Mouse (Mus musculus) forebrain, embryonic 10.5 days (tissue): ENCODE data around the gene Flnc. TPM values are rescaled to one million over a fixed set of nuclear protein-coding genes. Genes with fewer than 3 reads are reported as not detected.

Source experiments
- DNase-seq: peaks from one replicate; pipeline ENCODE4 v3.0.0-alpha.2; 2017; ENCODE audit warnings: low spot score; ENCODE audit errors: extremely low spot score
- H3K27ac ChIP-seq: fragments of 300-500 bp; sonication (generic); 2 replicates; pipeline ENCODE4 v1.5.1; 2016; ENCODE audit warnings: mild to moderate bottlenecking
- H3K27me3 ChIP-seq: fragments of 300-500 bp; sonication (generic); 2 replicates; pipeline ENCODE4 v1.6.1; 2016; ENCODE audit warnings: mild to moderate bottlenecking; ENCODE audit not compliant: poor library complexity, severe bottlenecking
- H3K36me3 ChIP-seq: fragments of 300-500 bp; sonication (generic); replicated peaks from 2 replicates; pipeline ENCODE4 v1.6.1; 2016; ENCODE audit warnings: mild to moderate bottlenecking, moderate library complexity
- H3K4me1 ChIP-seq: fragments of 300-500 bp; sonication (generic); 2 replicates; pipeline ENCODE4 v1.6.1; 2016
- H3K4me3 ChIP-seq: fragments of 300-500 bp; sonication (generic); 2 replicates; pipeline ENCODE4 v1.5.1; 2016; ENCODE audit warnings: mild to moderate bottlenecking, moderate library complexity
- H3K9me3 ChIP-seq: fragments of 300-500 bp; sonication (generic); 2 replicates; pipeline ENCODE4 v1.6.1; 2016; ENCODE audit warnings: mild to moderate bottlenecking, moderate library complexity
- whole genome bisulfite sequencing: fragments of 180-500 bp; shearing (Covaris S2); methylation state at CpG from one replicate; pipeline ENCODE4 v1.1.7; 2016; 5-methylcytosine and 5-hydroxymethylcytosine counted together
- microRNA-seq: library from miRNA; unstranded; fragments of <30 nt; microRNA quantifications from one replicate; pipeline ENCODE4, GENCODE M21; 2017
- polyA plus RNA-seq: library from polyadenylated mRNA; unstranded; fragments of >200 nt; fragmentation: Nextera tagmentation; extraction: Ambion mirVana; gene quantifications from 2 replicates; pipeline ENCODE4 v1.2.1, GENCODE M21; 2016

The Flnc gene
- polyA plus RNA-seq, 1 experiment from 2014 or later: 2.6 TPM

- DNase-seq: no peak
- WGBS: 88% methylated on average over 5 of the region's 5 CpGs
- peaks cover 73% of the 10 kb centered on the region for H3K27me3 ChIP-seq
Measured at GRCm38 (mm10) chr6:29505493-29505892, 72.4 kb downstream of the Flnc start.

GRCm38 (mm10) chr6:29506834-29507233 is 73.8 kb downstream of the Flnc start:
- H3K9me3 ChIP-seq: no peaks in the 10 kb centered on the region
- no peaks in the 10 kb centered on the region for H3K36me3 ChIP-seq
- peaks cover 85% of the 10 kb centered on the region for H3K27me3 ChIP-seq
- whole genome bisulfite sequencing: 27% methylated on average over 8 of the region's 8 CpGs
- H3K4me3 ChIP-seq: peak overlapping the region; percentile 61
- H3K27ac ChIP-seq: peak overlapping the region; percentile 52; the same call in 1 of the 2 replicates
- peaks cover 49% of the 10 kb centered on the region for H3K4me1 ChIP-seq
- no peak for DNase-seq

More at GRCm38 (mm10) chr6:29505493-29505892, 72.4 kb downstream of the Flnc start:
- Histone ChIP-seq H3K4me3 (no peak overlapping the region), H3K36me3 (no peaks in the 10 kb centered on the region), H3K27ac (no peak overlapping the region), H3K4me1 (peaks cover 42% of the 10 kb centered on the region), H3K9me3 (no peaks in the 10 kb centered on the region)

- H3K27me3 ChIP-seq: peaks cover 87% of the 10 kb centered on the region
- no peaks in the 10 kb centered on the region for H3K36me3 ChIP-seq
- H3K9me3 ChIP-seq: no peaks in the 10 kb centered on the region
- 1% methylated on average over 47 of the region's 47 CpGs for WGBS
- peaks cover 58% of the 10 kb centered on the region for H3K4me1 ChIP-seq
- H3K4me3 ChIP-seq: peak within 1 kb of the TSS; percentile 61
- peak within 1 kb of the TSS; percentile 83 for H3K27ac ChIP-seq
- peak; percentile 41 for DNase-seq
Measured at GRCm38 (mm10) chr6:29507447-29508309, 74.6 kb downstream of the Flnc start, which contains the start of gene Kcp. Kcp (minus strand) TSS chr6:29507952.

GRCm38 (mm10) chr6:29509086-29509485 is 76.0 kb downstream of the Flnc start:
- Histone ChIP-seq H3K27me3 (peaks cover 89% of the 10 kb centered on the region), H3K9me3 (no peaks in the 10 kb centered on the region), H3K4me3 (no peak overlapping the region), H3K27ac (0 out of 2 replicates have a peak overlapping the region, but pooled peaks have one; percentile 20), H3K4me1 (peaks cover 72% of the 10 kb centered on the region), H3K36me3 (no peaks in the 10 kb centered on the region)
- 54% methylated on average over 2 of the region's 2 CpGs for WGBS
- DNase-seq: no peak

Small RNA genes lying within 50 kb of the gene (microRNA-seq; reads per million reads assigned to microRNA genes)
- gene Gm26220 (not detected), gene Gm44354 (not detected)

Other genes with a start within 250 kb of the Flnc start
- gene Impdh1, start 216.9 kb upstream of the Flnc start, polyA plus RNA-seq: 39.6 and 39.7 TPM in 2 replicates
- 36.2 and 37.2 TPM in 2 replicates for gene Hilpda, start 160.8 kb upstream of the Flnc start, polyA plus RNA-seq
- gene Fam71f2, start 153.7 kb upstream of the Flnc start, polyA plus RNA-seq: 0.33 and 0.50 TPM in 2 replicates
- gene Fam71f1, start 114.1 kb upstream of the Flnc start, polyA plus RNA-seq: not detected in 2 replicates
- 225 and 238 TPM in 2 replicates for gene Calu, start 85.2 kb upstream of the Flnc start, polyA plus RNA-seq
- gene Opn1sw, start 44.8 kb upstream of the Flnc start, polyA plus RNA-seq: 0.24 and 0.28 TPM in 2 replicates
- 21.2 and 21.6 TPM in 2 replicates for gene Ccdc136, start 36.9 kb upstream of the Flnc start, polyA plus RNA-seq
- gene Atp6v1f, start 34.5 kb downstream of the Flnc start, polyA plus RNA-seq: 187 and 200 TPM in 2 replicates
- 0.22 TPM in 1 of 2 replicates, not detected in the other for gene Atp6v1fnb, start 38.2 kb downstream of the Flnc start, polyA plus RNA-seq
- 10.8 and 10.9 TPM in 2 replicates for gene Kcp, start 74.7 kb downstream of the Flnc start, polyA plus RNA-seq
- 1.1 and 1.4 TPM in 2 replicates for gene Irf5, start 93.4 kb downstream of the Flnc start, polyA plus RNA-seq
- 127 and 129 TPM in 2 replicates for gene Tnpo3, start 176.6 kb downstream of the Flnc start, polyA plus RNA-seq